Mouse (Mus musculus): ENCODE measurements around the gene Fermt2.

Gene Fermt2

GRCm38 (mm10) chr14:45438250-45438930 lies 91.5 kb downstream of the Fermt2 start:
- in situ Hi-C loops (cut with MboI), result no loop called here

- in situ Hi-C loops (cut with MboI), result no loop called here
Observed at GRCm38 (mm10) chr14:45434220-45434619, 95.7 kb downstream of the Fermt2 start.

- in situ Hi-C loops (cut with MboI), result no loop called here
Observed at GRCm38 (mm10) chr14:45432003-45432402, 97.9 kb downstream of the Fermt2 start.

- in situ Hi-C loops (cut with MboI), result no loop called here
Observed at GRCm38 (mm10) chr14:45430066-45430842, 99.7 kb downstream of the Fermt2 start.

- in situ Hi-C loops (cut with MboI), result loop anchor here (10.0 kb wide), 1 partner anchor 262 kb away; no protein-coding TSS in a partner anchor
Observed at GRCm38 (mm10) chr14:45423220-45423619, 106.7 kb downstream of the Fermt2 start.

GRCm38 (mm10) chr14:45422371-45422770 lies 107.5 kb downstream of the Fermt2 start:
- in situ Hi-C loops (cut with MboI), result loop anchor here (10.0 kb wide), 1 partner anchor 262 kb away; no protein-coding TSS in a partner anchor

- in situ Hi-C loops (cut with MboI), result no loop called here
Observed at GRCm38 (mm10) chr14:45419323-45419722, 110.6 kb downstream of the Fermt2 start.

- in situ Hi-C loops (cut with MboI), result no loop called here
Observed at GRCm38 (mm10) chr14:45418553-45418952, 111.4 kb downstream of the Fermt2 start.

GRCm38 (mm10) chr14:45416265-45416664 lies 113.7 kb downstream of the Fermt2 start:
- in situ Hi-C loops (cut with MboI), result no loop called here

Measured in mature B cell (primary cell).